25 mouse cellular contexts compared by ENCODE assay signal in the genomic region with DNA sequence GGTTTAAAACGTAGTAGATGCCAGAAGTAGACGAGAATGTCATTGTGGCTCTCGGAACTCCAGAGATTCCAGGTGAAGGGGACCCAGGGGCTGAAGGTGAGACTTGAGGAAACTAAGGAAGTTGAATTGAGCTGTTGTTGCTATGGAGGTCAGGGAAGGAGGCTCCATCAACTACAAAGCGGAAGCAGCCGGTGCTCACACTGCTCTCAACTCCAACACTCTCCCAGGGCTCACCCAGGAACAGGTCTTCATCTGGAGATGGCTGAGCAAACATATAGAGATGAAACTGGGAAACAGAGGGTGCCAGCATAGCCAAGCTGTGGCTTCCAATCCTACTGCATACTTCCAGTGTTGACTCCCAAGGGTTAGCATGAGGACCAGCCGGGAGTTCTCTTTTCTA. TPM values are rescaled to one million over a fixed set of nuclear protein-coding genes. Genes with fewer than 3 reads are reported as not detected.
A peak's percentile ranks its signal among the peaks of the same experiment; 100 is the strongest.
DNase-seq lines count a peak whose midpoint lies in the region; ATAC-seq and TF ChIP-seq lines count a peak whose summit lies in the region.
"Had no signal": no experiment of that assay in that cellular context is flagged by ENCODE, and none has a peak within 500 bp of the region (broad histone marks: within the 10 kb centered on the region; RNA-seq: fewer than 3 reads in every experiment).

No protein-coding gene starts in this region.

- H3K27me3 ChIP-seq in liver, embryonic 13.5 days, result no peaks in the 10 kb centered on the region
- H3K27me3 ChIP-seq in stomach, embryonic 16.5 days (ENCODE audit: control insufficient read depth, insufficient read depth, low read length), result no peaks in the 10 kb centered on the region
- H3K27me3 ChIP-seq: embryonic facial prominence, embryonic 12.5 days; forebrain, embryonic 13.5 days; forebrain, embryonic 15.5 days had no signal

- no peak overlapping the region for H3K4me2 ChIP-seq in liver, embryonic 13.5 days
- no peak overlapping the region for H3K4me2 ChIP-seq in stomach, embryonic 16.5 days (ENCODE audit: low read depth, low read length)
- H3K4me2 ChIP-seq: embryonic facial prominence, embryonic 12.5 days; forebrain, embryonic 13.5 days; forebrain, embryonic 15.5 days had no signal

- no peak for TF ChIP-seq POLR2A in bone marrow, adult 2 months (IDR thresholded peaks at IDR 0.05; ENCODE audit: borderline replicate concordance, control insufficient read depth, low read depth, low read length)

- no peak for TF ChIP-seq CTCF in bone marrow, adult 2 months (IDR thresholded peaks at IDR 0.05; ENCODE audit: control insufficient read depth, insufficient read depth, low read length)

- intact Hi-C loops in heart, postnatal 36 days (cut with DNase I), result no loop called here

- no peaks in the 10 kb centered on the region for H3K36me3 ChIP-seq in liver, embryonic 13.5 days
- H3K36me3 ChIP-seq in stomach, embryonic 16.5 days (ENCODE audit: control insufficient read depth, insufficient read depth, low read length), result no peaks in the 10 kb centered on the region
- H3K36me3 ChIP-seq: embryonic facial prominence, embryonic 10.5 days; embryonic facial prominence, embryonic 12.5 days; forebrain, embryonic 15.5 days had no signal

- H3K9me3 ChIP-seq in liver, embryonic 13.5 days (replicated peaks), result no peaks in the 10 kb centered on the region
- H3K9me3 ChIP-seq in stomach, embryonic 16.5 days (replicated peaks; ENCODE audit: control insufficient read depth, low read length), result no peaks in the 10 kb centered on the region
- H3K9me3 ChIP-seq: embryonic facial prominence, embryonic 10.5 days; embryonic facial prominence, embryonic 12.5 days; forebrain, embryonic 13.5 days; forebrain, embryonic 15.5 days had no signal

- no peak overlapping the region for H3K4me3 ChIP-seq in liver, embryonic 13.5 days (replicated peaks)
- H3K4me3 ChIP-seq in bone marrow, adult 2 months (replicated peaks; ENCODE audit: control insufficient read depth, low read depth, low read length), result no peak overlapping the region
- no peak overlapping the region for H3K4me3 ChIP-seq in stomach, embryonic 16.5 days (replicated peaks; ENCODE audit: low read length)
- H3K4me3 ChIP-seq: embryonic facial prominence, embryonic 10.5 days; embryonic facial prominence, embryonic 12.5 days; forebrain, embryonic 13.5 days; forebrain, embryonic 15.5 days had no signal

- H3K4me1 ChIP-seq in liver, embryonic 13.5 days (replicated peaks), result peaks cover 76% of the 10 kb centered on the region
- H3K4me1 ChIP-seq in bone marrow, adult 2 months (ENCODE audit: control insufficient read depth, insufficient read depth, low read length), result peaks cover 19% of the 10 kb centered on the region
- peaks cover 53% of the 10 kb centered on the region for H3K4me1 ChIP-seq in stomach, embryonic 16.5 days (ENCODE audit: control insufficient read depth, insufficient read depth, low read length)

- H3K27ac ChIP-seq in liver, embryonic 13.5 days, result 0 out of 2 replicates have a peak overlapping the region, but pooled peaks have one; percentile 5
- peak overlapping the region; percentile 16 for H3K27ac ChIP-seq in bone marrow, adult 2 months (ENCODE audit: control insufficient read depth, insufficient read depth, low read depth, low read length, poor library complexity)
- H3K27ac ChIP-seq in stomach, embryonic 16.5 days (ENCODE audit: low read length), result peak overlapping the region; percentile 34; the same call in 1 of the 2 replicates
- H3K27ac ChIP-seq: embryonic facial prominence, embryonic 10.5 days; embryonic facial prominence, embryonic 12.5 days; forebrain, embryonic 13.5 days; forebrain, embryonic 15.5 days had no signal

- H3K9ac ChIP-seq in liver, embryonic 13.5 days, result no peak overlapping the region
- H3K9ac ChIP-seq in stomach, embryonic 16.5 days (ENCODE audit: low read length), result no peak overlapping the region
- H3K9ac ChIP-seq: embryonic facial prominence, embryonic 12.5 days; forebrain, embryonic 13.5 days; forebrain, embryonic 15.5 days; forebrain, postnatal 0 days had no signal

- 86% methylated on average over 6 of the region's 6 CpGs for WGBS in liver, embryonic 13.5 days (ENCODE audit: insufficient replicate concordance)
- WGBS in bone marrow, adult 2 months, result 78% methylated on average over 6 of the region's 6 CpGs
- WGBS in stomach, embryonic 16.5 days, result 80% methylated on average over 6 of the region's 6 CpGs

- DNase-seq in heart, adult 11 months, result peak; percentile 90
- DNase-seq in heart, postnatal 36 days, result no peak
- DNase-seq in liver, embryonic 13.5 days, result no peak
- no peak for DNase-seq in liver
- no peak for DNase-seq in frontal cortex, postnatal 10 days (ENCODE audit: low spot score in 2 of 2)
- DNase-seq in gastrocnemius, postnatal 4 days (ENCODE audit: low spot score in 2 of 2), result no peak
- DNase-seq: adrenal gland, adult 2 months; adrenal gland, postnatal 10 days; adrenal gland, postnatal 25 days; cerebellum, adult 11-12 months; cerebellum, adult 9-11 months; forebrain, postnatal 0 days had no signal

- ATAC-seq in liver, embryonic 13.5 days (ENCODE audit: low read depth), result no peak
- ATAC-seq in stomach, embryonic 16.5 days (ENCODE audit: insufficient read depth, low FRiP score), result no peak
- ATAC-seq: forebrain, embryonic 13.5 days; forebrain, embryonic 15.5 days; forebrain, postnatal 0 days had no signal

RNA-seq across cellular contexts. Expression of a gene that starts 6.6 kb away (rescaled TPM):
- 10 to 100 TPM; 50.9 to 51.7 TPM for total RNA-seq in heart, postnatal 36 days (2021)
- 31.0 and 33.3 TPM in 2 replicates for polyA plus RNA-seq in liver, embryonic 13.5 days (2015; fragmentation: Nextera tagmentation; extraction: Ambion mirVana)
- 32.4 and 39.2 TPM in 2 replicates for polyA plus RNA-seq in bone marrow, adult 2 months (2011; ENCODE audit: insufficient read depth, insufficient read length, low replicate concordance, missing spikeins)
- polyA plus RNA-seq in stomach, embryonic 16.5 days (2015; fragmentation: Nextera tagmentation; extraction: Ambion mirVana), result 15.8 and 15.9 TPM in 2 replicates
- total RNA-seq in gastrocnemius, postnatal 4 days (2021), result 10 to 100 TPM; 27.0 to 28.4 TPM

RNA-seq across cellular contexts. Expression of a gene that starts 54.6 kb away (rescaled TPM):
- not detected for total RNA-seq in heart, postnatal 36 days (2021)
- not detected in 2 replicates for polyA plus RNA-seq in liver, embryonic 13.5 days (2015; fragmentation: Nextera tagmentation; extraction: Ambion mirVana)
- not detected in 2 replicates for polyA plus RNA-seq in bone marrow, adult 2 months (2011; ENCODE audit: insufficient read depth, insufficient read length, low replicate concordance, missing spikeins)
- not detected in 2 replicates for polyA plus RNA-seq in stomach, embryonic 16.5 days (2015; fragmentation: Nextera tagmentation; extraction: Ambion mirVana)
- not detected for total RNA-seq in gastrocnemius, postnatal 4 days (2021)
- total RNA-seq: adrenal gland, adult 2 months; adrenal gland, postnatal 10 days; adrenal gland, postnatal 25 days; adrenal gland, postnatal 4 days; ES-E14; forebrain, postnatal 0 days had no signal
- polyA plus RNA-seq: adrenal gland, adult 2 months; C2C12; cerebellum, adult 2 months; cortical plate, adult 2 months; embryonic facial prominence, embryonic 12.5 days; embryonic facial prominence, embryonic 14.5 days; forebrain, embryonic 11.5 days; forebrain, embryonic 13.5 days; forebrain, embryonic 15.5 days; forebrain, postnatal 0 days had no signal
